Mouse (Mus musculus) kidney, adult 9 months (tissue): ENCODE measurements at regions not wholly inside any gene's neighbourhood (a gene's known extent, or its start where the extent isn't known, plus 50 kb on each side); places are given as distances from the start of the nearest gene placed in this dataset.
A peak's percentile ranks its signal among the peaks of the same experiment; 100 is the strongest.

Source experiments
- DNase-seq: peaks from one replicate; pipeline ENCODE4 v3.0.0; 2022

DNA sequence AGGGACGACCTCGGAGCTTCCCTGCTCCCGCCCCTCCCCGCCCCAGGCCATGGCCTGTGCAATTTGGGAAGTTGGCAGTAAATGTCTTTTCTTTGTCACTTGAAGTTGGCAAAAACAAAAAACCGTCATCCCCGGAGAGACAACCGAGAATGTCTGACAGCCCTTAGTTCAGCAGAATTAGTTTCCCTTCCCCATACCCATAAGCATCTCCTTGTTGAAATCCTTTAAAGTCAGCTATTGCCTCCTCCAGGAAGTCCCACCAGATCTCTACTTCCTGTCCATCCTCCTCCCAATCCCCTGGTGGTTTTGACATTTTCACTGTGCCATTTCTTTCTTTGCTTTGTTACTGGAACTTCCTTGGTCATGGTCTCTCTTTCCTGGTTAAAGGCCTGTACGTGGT lies 54.8 kb downstream of the Foxb1 start:
- no peak for DNase-seq

DNA sequence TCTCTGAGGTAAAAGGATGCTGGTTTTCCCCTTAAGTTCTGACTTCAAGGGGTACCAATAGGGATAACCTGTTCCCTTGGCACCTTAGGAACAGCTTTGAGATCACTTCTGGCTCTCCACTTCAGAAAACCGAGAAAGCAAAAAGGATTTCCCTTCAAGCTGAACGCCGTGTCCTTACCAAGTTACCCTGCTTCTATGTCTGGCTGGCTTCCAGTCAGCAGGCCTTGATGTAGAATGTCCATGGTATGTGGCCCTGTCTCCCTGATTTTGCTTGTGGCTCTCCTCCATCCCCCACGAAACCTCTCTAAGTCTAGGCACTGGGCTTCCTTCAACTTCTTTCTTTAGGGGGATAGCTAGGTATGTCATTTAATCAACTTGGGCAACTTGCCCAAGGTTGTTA lies 55.7 kb downstream of the Foxb1 start:
- DNase-seq = no peak

DNA sequence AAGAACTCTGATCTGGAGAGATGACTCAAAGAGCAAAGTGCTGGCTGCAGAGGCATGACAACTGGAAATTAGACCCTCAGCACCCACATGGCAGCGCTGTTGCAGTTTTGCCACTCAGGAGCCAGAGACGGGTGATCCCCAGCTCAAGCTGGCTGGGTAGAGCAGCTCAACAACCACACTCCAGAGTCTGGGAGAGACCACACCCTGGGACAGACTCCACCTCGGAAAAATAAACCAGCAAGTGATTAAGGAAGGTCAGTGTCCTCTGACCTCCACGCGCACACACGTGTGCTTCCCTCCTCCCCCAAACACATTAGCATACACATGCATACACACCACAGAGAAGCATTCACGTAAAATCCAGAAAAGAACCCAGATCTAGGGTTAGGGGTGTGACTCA lies 57.0 kb downstream of the Foxb1 start:
- DNase-seq = no peak

DNA sequence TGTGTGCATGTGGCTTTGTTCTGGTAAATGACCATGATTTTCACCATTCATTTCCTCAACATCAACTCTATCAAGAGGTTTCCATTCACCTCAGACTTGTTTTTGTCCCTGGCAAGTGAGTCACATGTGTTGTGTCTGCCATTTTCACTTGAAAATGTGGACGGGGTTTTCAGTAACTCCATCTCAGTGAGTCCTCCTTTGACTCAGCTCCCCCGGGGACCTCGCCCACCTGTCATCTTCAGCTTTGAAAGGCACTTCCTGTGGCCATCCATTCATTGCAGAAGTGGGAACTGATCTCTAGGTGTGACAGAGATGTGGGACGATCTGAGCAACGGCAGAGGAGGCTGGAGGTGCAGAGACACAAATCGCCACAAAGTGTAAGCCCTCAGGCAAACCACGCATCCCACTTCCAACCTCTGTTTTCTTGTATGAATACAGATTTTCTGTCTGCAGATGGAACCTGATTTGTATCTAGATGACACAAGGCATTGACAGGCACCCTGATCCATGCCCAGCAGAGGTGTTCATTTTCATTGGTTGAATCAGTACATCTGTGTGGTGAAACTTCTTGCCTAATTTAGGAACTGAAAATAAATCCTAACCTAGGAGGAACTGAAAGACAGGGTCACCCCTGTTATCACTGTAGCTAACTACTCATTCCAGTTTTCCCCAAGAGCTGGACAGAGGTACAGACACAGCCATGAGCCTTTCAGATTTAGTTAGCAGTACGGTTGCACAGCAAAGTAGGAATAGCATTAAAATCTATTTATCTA lies 58.4 kb downstream of the Foxb1 start:
- DNase-seq = no peak

DNA sequence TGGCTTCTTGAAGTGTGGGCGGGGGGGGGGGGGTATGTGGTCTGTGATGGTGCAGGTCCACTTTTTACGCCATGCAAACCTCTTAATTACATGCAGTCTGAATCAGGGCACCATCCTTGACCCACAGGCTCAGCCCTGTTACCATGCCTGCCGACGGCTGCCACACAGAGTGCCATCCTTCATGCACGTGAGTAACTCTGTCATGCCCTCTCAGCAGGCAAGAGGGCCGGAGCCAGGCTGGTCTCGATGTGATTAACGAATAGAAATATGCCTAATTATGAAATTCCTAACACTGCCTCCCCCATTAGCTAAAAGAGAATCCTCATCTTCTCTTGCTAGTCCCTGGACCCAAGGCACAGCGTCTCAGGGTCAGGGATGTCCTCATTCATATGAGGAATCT lies 60.0 kb downstream of the Foxb1 start:
- DNase-seq = no peak

DNA sequence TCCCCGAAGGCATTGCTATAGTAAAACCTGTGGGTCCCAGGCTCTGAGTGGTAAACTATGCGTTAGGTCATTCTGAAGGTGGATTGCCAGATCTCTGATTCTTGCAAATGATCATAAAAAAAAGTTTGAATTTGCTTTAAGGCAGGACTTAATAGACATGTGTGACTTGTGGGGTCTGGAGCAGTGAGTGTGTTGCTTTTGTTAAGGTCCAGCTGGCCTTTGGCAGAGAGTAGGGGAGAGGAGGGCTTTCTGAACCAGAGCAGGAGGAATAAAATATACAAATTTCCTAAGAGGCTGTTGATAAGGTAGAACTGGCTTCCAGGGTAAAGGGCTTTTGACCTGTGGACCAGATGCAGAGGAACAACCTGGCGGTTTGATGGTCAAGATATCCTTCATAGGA lies 69.0 kb downstream of the Foxb1 start:
- no peak for DNase-seq

DNA sequence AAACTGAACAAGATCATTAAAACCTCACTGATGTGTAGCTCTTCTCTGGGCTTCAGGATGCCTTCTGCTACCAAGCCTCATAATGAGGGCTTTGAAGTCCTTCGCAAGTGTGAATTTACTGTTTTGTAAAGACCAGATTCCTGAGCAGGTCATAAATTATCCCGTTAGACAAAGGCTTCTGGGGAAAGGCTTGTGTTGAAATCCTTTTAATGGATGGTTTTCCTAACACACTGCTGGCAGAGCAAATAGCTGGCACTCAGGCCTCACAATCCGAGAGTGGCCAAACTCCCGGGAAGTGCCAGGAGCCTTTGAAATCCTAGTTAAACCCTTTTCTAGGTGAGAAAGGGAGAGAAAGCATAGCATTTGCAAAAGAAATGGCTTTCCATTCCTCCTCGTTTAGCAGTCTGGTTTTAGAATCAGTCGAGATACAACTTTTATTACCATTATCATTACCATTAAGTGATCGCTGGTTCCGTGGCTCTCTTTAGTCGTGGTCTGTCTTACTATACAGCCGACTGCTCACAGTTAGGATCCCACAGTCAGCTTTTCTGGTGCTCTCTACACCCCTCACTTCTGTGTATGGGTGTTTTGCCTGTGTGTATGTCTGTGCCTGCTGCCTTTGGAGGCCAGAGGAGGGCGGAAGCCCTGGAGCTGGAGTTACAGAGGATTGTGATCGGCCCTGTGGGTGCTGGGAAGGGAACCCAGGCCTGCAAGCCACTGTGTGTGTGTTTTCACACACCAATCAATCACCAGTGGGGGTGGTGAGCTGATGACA lies 73.2 kb downstream of the Foxb1 start:
- DNase-seq = no peak

DNA sequence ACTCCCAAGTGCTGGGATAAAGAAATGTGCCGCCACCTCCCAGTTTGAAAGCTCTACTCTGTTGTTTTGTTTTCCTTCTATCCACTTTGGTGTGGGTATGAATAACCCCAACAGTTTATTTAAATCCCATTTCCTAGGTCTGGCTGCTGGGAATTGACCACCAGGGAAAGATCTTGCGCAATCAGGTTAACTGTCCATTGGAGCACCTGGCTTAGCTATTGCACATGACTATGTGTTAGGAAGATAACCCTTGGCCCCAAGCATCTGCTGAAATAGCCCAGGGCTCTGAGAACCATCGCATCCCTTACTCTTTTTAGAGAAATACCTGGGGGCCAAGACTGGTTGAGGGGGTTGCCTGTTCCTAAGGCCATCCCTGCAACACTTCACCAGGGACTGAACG lies 74.0 kb downstream of the Foxb1 start:
- DNase-seq = no peak

DNA sequence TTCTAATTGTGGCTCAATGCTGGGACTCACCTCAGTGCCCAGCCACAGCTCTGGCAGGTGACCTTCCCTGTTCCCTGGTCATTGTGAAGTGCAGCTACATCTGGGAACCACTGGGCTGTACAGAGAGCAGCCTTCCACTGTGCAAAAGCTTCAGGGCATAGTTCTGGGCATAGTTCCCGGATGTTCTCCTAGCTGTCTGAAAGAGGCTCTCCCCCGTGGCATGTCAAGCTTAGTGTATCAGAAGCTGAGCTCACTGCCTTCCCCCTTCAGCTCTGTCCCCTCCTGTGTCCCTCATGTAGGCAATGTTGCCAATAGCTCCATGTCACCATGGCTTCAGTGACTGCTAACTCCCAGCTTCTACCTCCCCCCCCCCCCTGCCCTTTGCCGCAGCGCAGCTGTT lies 75.1 kb downstream of the Foxb1 start:
- DNase-seq = no peak

DNA sequence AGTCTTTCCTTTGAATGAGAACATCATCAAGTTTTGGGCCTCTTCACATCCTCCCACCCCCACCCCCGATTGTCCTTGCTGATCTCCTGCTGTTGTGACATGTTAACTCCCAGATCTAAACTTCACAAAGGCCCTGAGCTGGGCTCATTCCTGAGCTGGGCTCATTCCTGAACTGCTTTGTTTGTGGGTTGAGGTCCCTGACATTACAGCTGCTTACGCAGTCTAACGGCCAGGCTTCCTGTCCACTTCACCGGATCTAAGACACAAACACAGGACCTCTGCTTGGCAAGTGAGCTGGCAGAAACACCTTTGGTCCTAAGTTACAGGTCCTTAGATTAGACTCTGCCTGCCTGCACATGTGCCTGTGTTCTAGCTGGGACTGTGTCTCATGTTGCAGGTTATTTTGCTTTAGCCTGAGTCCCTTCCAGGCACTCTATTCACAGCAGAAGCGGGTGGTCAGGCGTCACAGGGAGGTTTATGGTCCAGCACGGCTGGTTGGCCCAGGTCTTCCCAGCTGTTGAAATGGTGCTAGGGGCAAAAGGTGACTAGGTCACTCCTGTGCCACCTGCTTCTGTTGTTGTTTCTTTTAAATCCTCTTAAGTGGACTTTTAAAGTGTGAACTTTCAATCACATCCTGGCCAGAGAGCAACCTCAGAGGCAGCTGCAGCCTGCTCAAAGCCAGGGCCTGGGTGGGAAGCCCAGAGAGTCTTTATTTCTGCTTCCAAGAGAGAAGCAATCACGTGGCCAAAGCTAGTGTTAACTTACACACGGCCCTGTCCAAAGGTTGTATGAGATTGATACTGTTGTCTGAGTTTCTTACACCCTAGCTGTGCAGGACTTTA lies 79.1 kb downstream of the Foxb1 start:
- DNase-seq = peak; percentile 4

DNA sequence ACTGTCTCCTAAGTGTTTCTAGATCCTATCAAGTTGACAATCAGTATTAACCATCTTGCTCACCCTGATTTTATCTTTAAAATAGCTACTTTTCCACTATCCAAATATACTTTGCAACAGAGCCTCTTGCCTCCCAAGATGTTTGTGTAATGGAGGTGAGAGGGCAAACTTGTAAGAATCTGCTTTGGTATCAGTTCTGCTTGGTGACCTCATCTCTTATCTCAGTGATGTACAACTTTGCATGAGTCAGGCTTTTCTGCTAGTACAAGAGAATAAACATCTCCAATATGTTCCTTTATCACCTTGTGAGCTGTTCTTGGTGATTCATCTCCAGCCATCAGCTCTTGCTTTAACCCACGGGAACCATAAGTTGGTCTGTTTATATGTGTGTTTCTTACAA lies 82.1 kb downstream of the Foxb1 start:
- DNase-seq = no peak

DNA sequence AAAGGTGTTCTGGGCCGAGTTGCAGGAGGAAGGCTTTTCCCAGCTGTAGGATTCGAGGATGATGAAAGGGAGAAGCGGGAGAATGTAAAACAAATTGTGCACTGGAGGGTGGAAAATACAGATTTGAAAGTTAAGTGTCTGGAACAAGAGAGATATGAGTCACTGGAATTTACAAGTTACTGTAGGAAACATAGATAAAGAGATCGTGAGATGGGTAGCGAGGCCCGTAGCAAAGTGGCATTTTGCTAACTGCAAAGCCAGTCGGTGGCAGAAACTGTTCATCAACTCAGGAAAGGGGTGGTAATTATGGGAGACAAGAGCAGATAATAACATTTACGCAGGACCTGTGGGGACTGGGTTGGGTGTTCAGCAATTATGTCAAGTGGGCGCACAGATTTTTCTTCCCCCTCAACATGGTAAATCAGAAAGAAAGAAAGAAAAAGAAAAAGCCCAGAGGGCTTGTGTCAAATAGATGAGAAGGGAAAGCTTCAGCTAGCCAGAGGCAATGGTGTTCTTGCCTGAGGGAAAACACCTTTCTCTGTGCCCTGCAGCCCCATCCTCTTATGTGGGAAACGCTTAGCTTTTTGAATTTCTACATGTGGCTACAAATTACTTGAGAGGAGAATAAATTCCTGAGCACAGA lies 87.2 kb downstream of the Foxb1 start:
- no peak for DNase-seq

DNA sequence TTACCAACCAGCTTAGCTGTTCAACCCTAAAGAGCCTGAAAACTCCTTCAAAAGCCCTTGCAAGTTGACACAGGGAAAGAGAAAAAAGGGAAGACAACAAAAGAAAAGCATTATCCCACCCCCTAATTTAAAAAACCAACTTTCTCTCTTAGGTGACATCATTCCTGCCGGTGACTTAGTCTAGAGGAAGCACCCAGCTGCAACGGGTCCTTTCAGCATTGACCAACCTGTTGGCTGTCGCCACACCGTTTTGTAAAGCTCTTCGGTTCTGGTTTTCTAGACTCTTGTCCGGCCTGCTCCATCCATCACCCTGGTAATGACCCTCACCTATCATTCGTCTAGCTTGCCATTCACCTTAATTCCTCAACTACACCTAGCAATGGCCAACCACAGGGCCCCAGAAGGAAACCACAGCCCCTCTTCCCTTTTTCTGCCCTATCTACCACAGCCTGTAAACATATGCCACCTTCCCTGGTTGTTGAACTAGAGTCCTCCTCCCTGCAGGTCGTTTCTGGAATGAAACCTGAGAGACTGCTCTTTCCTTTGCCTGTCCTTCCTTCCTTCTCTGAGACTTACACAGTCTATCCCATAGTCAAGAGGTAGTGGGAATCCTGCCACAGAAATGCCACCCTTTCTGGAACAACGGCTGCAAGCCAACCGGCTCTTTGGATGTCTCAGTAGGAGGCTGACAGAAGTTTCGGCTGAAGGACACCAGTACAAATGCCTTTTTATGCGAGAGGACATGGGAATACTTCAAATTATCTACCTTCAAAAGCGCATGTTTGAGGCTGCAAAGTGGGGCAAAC lies 87.9 kb downstream of the Foxb1 start:
- no peak for DNase-seq

DNA sequence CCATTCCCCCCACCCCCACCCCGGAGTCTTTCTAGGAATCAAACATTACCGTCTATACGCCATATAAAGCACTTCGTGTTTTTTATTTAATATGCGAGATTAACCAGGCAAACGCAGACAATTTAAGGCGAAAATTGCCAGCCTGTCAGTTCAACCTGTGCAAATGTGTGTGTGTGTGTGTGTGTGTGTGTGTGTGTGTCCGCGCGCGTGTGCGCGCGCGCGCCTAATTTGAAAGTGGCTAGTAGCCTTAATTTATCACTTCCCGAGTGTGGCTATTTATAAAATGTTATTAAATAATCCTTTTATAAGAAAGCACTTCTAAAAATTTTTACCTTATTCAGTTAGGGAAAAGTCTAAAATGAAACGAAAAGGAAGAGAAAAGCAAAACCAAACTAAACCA lies 89.5 kb downstream of the Foxb1 start:
- no peak for DNase-seq

DNA sequence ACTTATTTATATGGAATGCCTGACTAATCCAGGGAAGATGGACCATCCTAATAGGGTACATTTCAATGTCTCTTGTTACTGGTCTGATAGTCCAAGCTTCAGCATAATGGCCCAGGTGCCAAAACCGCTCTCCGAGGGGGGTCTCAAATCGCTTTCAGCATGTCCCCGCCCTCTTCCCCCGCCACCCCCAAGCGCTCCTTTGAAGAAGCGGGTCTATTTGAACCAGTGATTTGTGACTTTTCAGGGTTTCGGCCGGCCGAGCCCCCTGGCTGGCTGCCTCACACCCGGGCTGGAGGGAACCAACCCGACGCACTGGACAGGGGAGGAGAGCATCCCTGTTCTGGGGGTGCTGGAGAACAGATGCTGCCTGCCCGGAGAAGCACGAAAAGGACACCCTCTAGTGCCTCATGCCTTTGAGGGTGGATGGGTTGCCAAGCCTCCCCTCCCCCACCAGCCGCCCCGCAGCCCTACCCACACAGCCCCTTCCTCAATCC lies 90.1 kb downstream of the Foxb1 start:
- DNase-seq = no peak

DNA sequence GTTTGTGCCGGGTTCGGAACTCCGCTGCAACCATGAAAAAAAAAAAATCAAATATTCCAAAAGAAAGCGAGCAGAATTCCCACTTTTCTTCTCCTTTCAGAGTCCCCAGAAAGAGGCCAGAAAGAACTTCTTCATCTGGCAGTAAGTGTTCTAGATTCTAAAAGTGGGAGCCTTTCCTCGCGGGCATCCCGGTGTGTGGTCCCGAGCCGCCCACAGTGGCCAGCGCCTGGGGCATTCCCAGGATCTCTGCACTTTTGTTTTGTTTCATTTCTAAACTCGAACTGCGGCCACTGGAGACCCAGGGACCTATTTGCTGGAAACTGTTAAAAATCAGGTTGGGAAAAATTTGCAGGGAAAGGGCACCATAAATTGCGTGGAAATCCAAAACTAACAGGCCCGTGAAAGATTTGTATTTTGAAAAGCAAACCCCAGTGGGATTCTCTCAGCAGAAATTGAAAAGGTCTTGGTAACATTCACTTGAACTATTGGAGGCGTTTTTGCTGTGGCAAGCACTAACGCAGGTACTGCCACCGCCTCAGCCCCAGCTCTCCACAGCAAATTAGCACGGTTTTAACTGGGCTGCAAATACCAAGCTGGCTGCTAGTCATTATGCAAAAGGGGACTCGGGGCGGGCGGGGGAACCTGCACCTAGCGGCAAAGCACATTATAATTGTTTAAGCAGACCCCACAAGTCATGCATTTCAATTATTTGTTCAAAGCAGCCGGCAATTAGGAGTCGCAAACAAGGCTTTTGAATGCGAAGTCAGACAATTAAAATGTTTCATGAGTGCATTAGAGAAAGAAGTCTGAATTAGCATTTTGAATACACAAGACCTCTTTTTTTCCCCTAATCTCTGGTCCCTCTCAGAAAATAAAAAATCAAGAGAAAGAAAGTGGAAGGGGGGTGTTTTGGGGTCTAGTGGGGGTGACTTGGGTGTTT lies 90.9 kb downstream of the Foxb1 start:
- DNase-seq = no peak

DNA sequence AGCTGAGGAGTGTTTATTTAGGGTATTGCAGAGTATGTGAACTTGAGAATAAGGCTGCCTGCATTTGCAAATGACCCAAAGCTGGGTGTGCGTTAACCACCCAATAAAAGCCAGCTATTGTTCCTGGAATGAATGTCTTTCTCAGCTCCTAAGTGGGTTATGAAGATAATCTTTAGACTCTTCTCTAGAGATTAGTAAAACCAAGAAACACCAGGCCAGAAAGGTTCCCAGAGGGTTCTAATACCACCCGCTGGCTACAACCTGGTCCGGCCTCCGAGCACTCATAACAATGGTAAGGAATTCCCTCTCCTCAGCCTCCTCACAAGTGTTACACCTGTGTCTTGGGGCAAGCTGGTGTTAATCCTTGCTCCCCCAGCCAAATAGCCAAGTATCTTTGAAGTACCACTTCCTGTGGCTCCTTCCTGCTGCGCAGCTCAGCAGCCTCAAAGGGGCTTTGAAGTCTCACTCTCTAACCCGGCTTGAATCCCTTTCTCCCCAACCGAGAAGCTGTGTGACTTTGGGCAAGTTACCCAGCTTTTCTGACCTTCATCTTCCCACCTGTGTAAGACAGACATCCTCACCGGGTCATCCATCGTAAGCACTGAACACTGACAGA lies 92.2 kb downstream of the Foxb1 start:
- no peak for DNase-seq

DNA sequence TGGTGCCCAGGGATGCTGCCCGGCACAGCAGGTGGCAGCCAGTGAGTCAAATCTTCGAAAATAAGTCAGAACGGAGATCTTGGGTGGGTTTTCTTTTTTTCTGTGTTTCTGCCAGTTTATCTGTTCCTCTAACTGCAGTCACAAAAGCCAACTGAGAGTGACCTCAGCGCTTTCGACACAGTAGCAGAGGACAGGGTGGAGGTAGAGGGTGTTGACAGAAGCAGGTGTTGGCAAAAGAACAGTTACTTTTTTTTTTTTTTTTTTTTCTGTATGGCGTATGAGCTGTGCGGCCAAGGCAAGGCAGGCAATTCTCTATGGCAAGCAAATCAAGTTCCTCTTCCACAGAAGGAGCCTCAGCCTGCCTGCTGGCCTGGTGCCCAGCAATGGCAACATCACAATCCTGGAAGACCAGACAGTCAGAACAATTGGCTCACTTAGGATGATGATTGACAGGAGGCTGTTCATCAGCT lies 93.6 kb downstream of the Foxb1 start:
- DNase-seq = no peak

DNA sequence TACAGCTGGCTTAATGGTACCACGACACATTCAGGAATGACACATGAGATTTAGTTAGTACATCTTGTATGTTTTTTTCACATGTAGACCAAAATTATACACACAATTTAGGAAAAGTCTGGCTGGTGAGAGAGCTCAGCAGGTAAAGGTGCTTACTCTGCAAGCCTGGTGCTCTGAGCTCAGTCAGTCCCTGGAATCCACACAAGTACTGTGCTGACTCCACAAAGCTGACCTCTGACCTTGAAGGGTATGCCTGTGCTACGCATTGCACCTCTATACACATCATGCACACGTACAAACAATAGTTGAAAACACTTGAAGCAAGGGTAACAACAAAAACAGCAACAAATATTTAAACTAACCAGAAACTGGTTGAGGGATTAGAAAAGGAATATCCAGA lies 96.5 kb downstream of the Foxb1 start:
- no peak for DNase-seq

DNA sequence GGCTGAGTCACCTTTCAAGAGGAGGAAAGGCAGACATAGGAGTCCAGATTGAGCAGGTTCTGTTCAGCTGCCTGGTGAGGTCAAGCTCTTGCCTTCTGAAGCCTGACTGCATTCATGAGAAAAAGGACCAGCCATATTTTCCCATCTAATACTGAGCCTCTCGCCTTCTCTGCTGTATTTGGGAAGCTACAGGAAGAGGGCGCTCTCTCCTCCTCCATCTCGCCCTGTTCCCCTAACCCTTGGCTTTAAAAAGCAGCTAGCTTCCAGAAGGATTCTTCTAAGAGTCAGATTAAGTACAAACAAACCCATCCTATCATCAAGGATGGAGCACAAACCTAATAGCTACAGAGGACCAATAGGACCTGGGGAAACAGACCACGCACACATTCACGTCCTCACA lies 98.3 kb downstream of the Foxb1 start:
- no peak for DNase-seq
